Mouse (Mus musculus): ENCODE results near the gene Zfp974.
"Not testable (repeated sequence)": the region's sequence is repeated elsewhere in the genome, so short reads cannot be mapped to it uniquely, and the experiment has no call there.

DNA sequence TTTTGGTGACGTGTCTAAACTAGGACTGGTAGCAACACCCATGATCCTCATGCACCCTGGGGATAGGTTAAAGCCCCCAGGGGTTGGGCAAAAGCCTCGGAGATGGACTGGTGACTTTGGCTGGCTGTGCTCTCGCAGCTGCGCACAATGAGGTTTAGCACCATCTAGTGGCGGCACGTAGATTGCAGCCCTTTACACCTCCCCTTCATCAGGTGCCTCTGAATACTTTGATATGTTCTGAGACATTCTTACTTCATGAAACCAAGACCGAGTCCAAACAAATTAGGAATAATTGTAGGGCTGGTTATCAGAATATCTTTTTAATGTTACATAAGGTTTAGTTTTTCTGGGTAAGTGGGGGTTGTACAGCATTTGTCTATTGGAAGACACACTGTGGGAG is 12.6 kb upstream of the Zfp974 start:
- TF ChIP-seq CTCF (IDR thresholded peaks at IDR 0.05; ENCODE audit: borderline replicate concordance, control insufficient read depth, extremely low read depth, insufficient read depth, low read length, poor library complexity); POLR2A (IDR thresholded peaks at IDR 0.05; ENCODE audit: control insufficient read depth, extremely low read depth, insufficient read depth, low read length, poor library complexity): not testable (repeated sequence)

Measured in thymus, adult 2 months (tissue).